27 mouse cellular contexts compared by ENCODE assay signal in genomic region chr13:54102061-54102460, GRCm38 (mm10). TPM values are rescaled to one million over a fixed set of nuclear protein-coding genes. Genes with fewer than 3 reads are reported as not detected.
DNase-seq lines count a peak whose midpoint lies in the region; ATAC-seq and TF ChIP-seq lines count a peak whose summit lies in the region.
"Had no signal": no experiment of that assay in that cellular context is flagged by ENCODE, and none has a peak within 500 bp of the region (broad histone marks: within the 10 kb centered on the region; RNA-seq: fewer than 3 reads in every experiment).

No protein-coding gene starts in this region.

- no peaks in the 10 kb centered on the region for H3K79me2 ChIP-seq in heart, adult 2 months (replicated peaks; ENCODE audit: control insufficient read depth, insufficient read depth, low read length)

- peak overlapping the region; percentile 96; the same call in 1 of the 2 replicates for H3K27ac ChIP-seq in embryonic fibroblast, embryonic 13.5 days (ENCODE audit: insufficient read depth, low read length)
- H3K27ac ChIP-seq in heart, adult 2 months, result no peak overlapping the region
- H3K27ac ChIP-seq in kidney, embryonic 16.5 days (ENCODE audit: low read length), result no peak overlapping the region
- H3K27ac ChIP-seq: embryonic facial prominence, embryonic 12.5 days; embryonic facial prominence, embryonic 15.5 days; forebrain, embryonic 10.5 days; forebrain, embryonic 13.5 days; heart, embryonic 15.5 days; hindbrain, embryonic 10.5 days; hindbrain, embryonic 13.5 days; intestine, embryonic 15.5 days had no signal

- H3K4me1 ChIP-seq in embryonic fibroblast, embryonic 13.5 days (ENCODE audit: control insufficient read depth, insufficient read depth, low read length), result peaks cover 25% of the 10 kb centered on the region
- peaks cover 5% of the 10 kb centered on the region for H3K4me1 ChIP-seq in heart, adult 2 months (ENCODE audit: control insufficient read depth, insufficient read depth, low read length)
- H3K4me1 ChIP-seq in kidney, embryonic 16.5 days (ENCODE audit: insufficient read depth, low read length), result no peaks in the 10 kb centered on the region
- H3K4me1 ChIP-seq: embryonic facial prominence, embryonic 12.5 days; embryonic facial prominence, embryonic 15.5 days; forebrain, embryonic 13.5 days; hindbrain, embryonic 10.5 days; hindbrain, embryonic 13.5 days had no signal

- TF ChIP-seq EP300 in heart, adult 2 months (IDR thresholded peaks at IDR 0.05; ENCODE audit: insufficient read depth, low read depth, low read length), result no peak

- no peak overlapping the region for H3K4me2 ChIP-seq in kidney, embryonic 16.5 days (replicated peaks; ENCODE audit: low read depth, low read length)
- H3K4me2 ChIP-seq: embryonic facial prominence, embryonic 12.5 days; embryonic facial prominence, embryonic 15.5 days; forebrain, embryonic 13.5 days; heart, embryonic 12.5 days; heart, embryonic 15.5 days; hindbrain, embryonic 13.5 days; intestine, embryonic 15.5 days had no signal

- no peaks in the 10 kb centered on the region for H3K9me3 ChIP-seq in kidney, embryonic 16.5 days (ENCODE audit: low read length)
- H3K9me3 ChIP-seq: embryonic facial prominence, embryonic 12.5 days; embryonic facial prominence, embryonic 15.5 days; forebrain, embryonic 10.5 days; forebrain, embryonic 13.5 days; heart, embryonic 12.5 days; heart, embryonic 15.5 days; hindbrain, embryonic 10.5 days; hindbrain, embryonic 13.5 days; intestine, embryonic 15.5 days had no signal

- no peaks in the 10 kb centered on the region for H3K27me3 ChIP-seq in heart, adult 2 months (ENCODE audit: control insufficient read depth, insufficient read depth, low read length)
- no peaks in the 10 kb centered on the region for H3K27me3 ChIP-seq in kidney, embryonic 16.5 days (ENCODE audit: insufficient read depth, low read length)
- H3K27me3 ChIP-seq: embryonic facial prominence, embryonic 12.5 days; embryonic facial prominence, embryonic 15.5 days; forebrain, embryonic 13.5 days; heart, embryonic 12.5 days; heart, embryonic 15.5 days; hindbrain, embryonic 13.5 days; intestine, embryonic 15.5 days had no signal

- peaks cover 4% of the 10 kb centered on the region for H3K36me3 ChIP-seq in heart, adult 2 months (ENCODE audit: control insufficient read depth, insufficient read depth, low read length)
- peaks cover 50% of the 10 kb centered on the region for H3K36me3 ChIP-seq in kidney, embryonic 16.5 days (ENCODE audit: insufficient read depth, low read length)

- no peak for ATAC-seq in kidney, embryonic 16.5 days (ENCODE audit: low FRiP score, low TSS enrichment)
- ATAC-seq: forebrain, embryonic 13.5 days; forebrain, embryonic 16.5 days; hindbrain, embryonic 16.5 days; intestine, embryonic 15.5 days had no signal

- WGBS in heart, adult 2 months, result 95% methylated on average over 3 of the region's 3 CpGs
- 90% methylated on average over 3 of the region's 3 CpGs for WGBS in kidney, embryonic 16.5 days

- no peak overlapping the region for H3K9ac ChIP-seq in heart, adult 2 months (ENCODE audit: low read depth, low read length)
- H3K9ac ChIP-seq in kidney, embryonic 16.5 days (replicated peaks; ENCODE audit: low read length), result no peak overlapping the region
- H3K9ac ChIP-seq: embryonic facial prominence, embryonic 12.5 days; embryonic facial prominence, embryonic 15.5 days; forebrain, embryonic 13.5 days; heart, embryonic 12.5 days; heart, embryonic 15.5 days; hindbrain, embryonic 13.5 days; intestine, embryonic 15.5 days had no signal

- intact Hi-C loops in heart, adult 2 months (cut with DNase I), result no loop called here

- no peak for TF ChIP-seq CTCF in embryonic fibroblast, embryonic 13.5 days (IDR thresholded peaks at IDR 0.05; ENCODE audit: borderline replicate concordance, insufficient read depth, low read length)
- no peak for TF ChIP-seq CTCF in heart, adult 2 months (IDR thresholded peaks at IDR 0.05)

- peak; percentile 62 for DNase-seq in 3T3-L1 (ENCODE audit: low read depth, low spot score)
- peak; percentile 76 for DNase-seq in Muller cell, postnatal 12 days (ENCODE audit: inconsistent ontology term)
- DNase-seq in thymus, postnatal 36 days, result no peak
- DNase-seq in heart, adult 2 months, result no peak
- DNase-seq: cerebellum, adult 11-12 months; cerebellum, adult 8-10 months; cerebellum, postnatal 14 days; gastrocnemius, postnatal 14 days; heart, postnatal 10 days; heart, postnatal 36 days had no signal

- no peak overlapping the region for H3K4me3 ChIP-seq in embryonic fibroblast, embryonic 13.5 days (ENCODE audit: insufficient read depth, low read length)
- H3K4me3 ChIP-seq in heart, adult 2 months, result no peak overlapping the region
- no peak overlapping the region for H3K4me3 ChIP-seq in kidney, embryonic 16.5 days (ENCODE audit: low read length)
- H3K4me3 ChIP-seq: embryonic facial prominence, embryonic 12.5 days; embryonic facial prominence, embryonic 15.5 days; erythroblast, embryonic 14.5 days; forebrain, embryonic 10.5 days; forebrain, embryonic 13.5 days; heart, embryonic 12.5 days; heart, embryonic 15.5 days; hindbrain, embryonic 10.5 days; hindbrain, embryonic 13.5 days; intestine, embryonic 15.5 days had no signal

- no peak for TF ChIP-seq POLR2A in embryonic fibroblast, embryonic 13.5 days (IDR thresholded peaks at IDR 0.05; ENCODE audit: low read depth, low read length)
- TF ChIP-seq POLR2A in heart, adult 2 months (IDR thresholded peaks at IDR 0.05; ENCODE audit: insufficient read depth, low read depth, low read length), result no peak

RNA-seq across cellular contexts. Expression of gene Sfxn1, which starts 30.4 kb away (rescaled TPM):
- 55.0 and 63.9 TPM in 2 replicates for polyA plus RNA-seq in embryonic fibroblast, embryonic 13.5 days (2011; ENCODE audit: insufficient read length, low read depth, missing spikeins)
- 1 to 10 TPM; 8.1 to 8.5 TPM for total RNA-seq in heart, adult 2 months (2021)
- 6.8 and 7.9 TPM in 2 replicates for polyA plus RNA-seq in heart, adult 2 months (2012; rRNA removed)
- polyA plus RNA-seq in kidney, embryonic 16.5 days (2015; fragmentation: Nextera tagmentation; extraction: Ambion mirVana), result 103 TPM in 2 replicates

RNA-seq across cellular contexts. Expression of gene Drd1, which starts 46.6 kb away (rescaled TPM):
- polyA plus RNA-seq in embryonic fibroblast, embryonic 13.5 days (2011; ENCODE audit: insufficient read length, low read depth, missing spikeins), result not detected in 2 replicates
- total RNA-seq in heart, adult 2 months (2021), result under 1 TPM; 0.05 to 0.30 TPM
- polyA plus RNA-seq in heart, adult 2 months (2012; rRNA removed), result 0.12 and 0.27 TPM in 2 replicates
- 0.39 and 0.50 TPM in 2 replicates for polyA plus RNA-seq in kidney, embryonic 16.5 days (2015; fragmentation: Nextera tagmentation; extraction: Ambion mirVana)
- total RNA-seq: adrenal gland, postnatal 25 days; ES-E14 had no signal
- polyA plus RNA-seq: activated CD4-positive, CD25-positive, alpha-beta regulatory T cell, adult 4 months; erythroblast, embryonic 14.5 days; forebrain, embryonic 10.5 days; heart, embryonic 12.5 days had no signal

Comparison
In these comparisons a context has a peak if more than half of its experiments do, and no peak if none do; other contexts are left out.
1. DNase-seq: peak in 3T3-L1 (single experiment) and Muller cell, postnatal 12 days (single experiment); none in thymus, postnatal 36 days (0 of 2) and heart, adult 2 months (0 of 2).